26 mouse cellular contexts compared by ENCODE assay signal in genomic region chr16:10253993-10254392, GRCm38 (mm10). TPM values are rescaled to one million over a fixed set of nuclear protein-coding genes. Genes with fewer than 3 reads are reported as not detected.
A peak's percentile ranks its signal among the peaks of the same experiment; 100 is the strongest.
DNase-seq lines count a peak whose midpoint lies in the region; ATAC-seq and TF ChIP-seq lines count a peak whose summit lies in the region.
"Had no signal": no experiment of that assay in that cellular context is flagged by ENCODE, and none has a peak within 500 bp of the region (broad histone marks: within the 10 kb centered on the region; RNA-seq: fewer than 3 reads in every experiment).

No protein-coding gene starts in this region.

- WGBS in forebrain, embryonic 14.5 days, result 7% methylated on average over 1 of the region's 1 CpGs
- 17% methylated on average over 1 of the region's 1 CpGs for WGBS in forebrain, embryonic 15.5 days
- WGBS in midbrain, postnatal 0 days, result 29% methylated on average over 1 of the region's 1 CpGs
- 18% methylated on average over 1 of the region's 1 CpGs for WGBS in midbrain, embryonic 15.5 days

- no peaks in the 10 kb centered on the region for H3K27me3 ChIP-seq in forebrain, embryonic 14.5 days (replicated peaks; ENCODE audit: control insufficient read depth, insufficient read depth, low read length)
- H3K27me3 ChIP-seq in forebrain, embryonic 15.5 days, result no peaks in the 10 kb centered on the region
- no peaks in the 10 kb centered on the region for H3K27me3 ChIP-seq in midbrain, postnatal 0 days (ENCODE audit: insufficient read depth, low read length)
- no peaks in the 10 kb centered on the region for H3K27me3 ChIP-seq in midbrain, embryonic 15.5 days (replicated peaks)
- H3K27me3 ChIP-seq: hindbrain, embryonic 12.5 days; liver, embryonic 15.5 days; lung, embryonic 15.5 days had no signal

- H3K4me2 ChIP-seq in forebrain, embryonic 14.5 days (ENCODE audit: low read length), result no peak overlapping the region
- H3K4me2 ChIP-seq in forebrain, embryonic 15.5 days (replicated peaks), result no peak overlapping the region
- no peak overlapping the region for H3K4me2 ChIP-seq in midbrain, postnatal 0 days (ENCODE audit: low read depth, low read length, poor library complexity, severe bottlenecking)
- H3K4me2 ChIP-seq in midbrain, embryonic 15.5 days, result no peak overlapping the region
- H3K4me2 ChIP-seq: hindbrain, embryonic 12.5 days; liver, embryonic 15.5 days; lung, embryonic 15.5 days had no signal

- TF ChIP-seq CTCF in midbrain, postnatal 0 days (IDR thresholded peaks at IDR 0.05), result no peak

- H3K9ac ChIP-seq in forebrain, embryonic 14.5 days (ENCODE audit: low read length), result no peak overlapping the region
- no peak overlapping the region for H3K9ac ChIP-seq in forebrain, embryonic 15.5 days (replicated peaks)
- no peak overlapping the region for H3K9ac ChIP-seq in midbrain, postnatal 0 days (replicated peaks; ENCODE audit: low read length, poor library complexity, severe bottlenecking)
- no peak overlapping the region for H3K9ac ChIP-seq in midbrain, embryonic 15.5 days
- H3K9ac ChIP-seq: hindbrain, embryonic 12.5 days; liver, embryonic 15.5 days; lung, embryonic 15.5 days had no signal

- H3K9me3 ChIP-seq in forebrain, embryonic 14.5 days (replicated peaks; ENCODE audit: control insufficient read depth, low read length), result no peaks in the 10 kb centered on the region
- H3K9me3 ChIP-seq in forebrain, embryonic 15.5 days, result no peaks in the 10 kb centered on the region
- H3K9me3 ChIP-seq in midbrain, postnatal 0 days (ENCODE audit: low read length), result no peaks in the 10 kb centered on the region
- H3K9me3 ChIP-seq in midbrain, embryonic 15.5 days, result no peaks in the 10 kb centered on the region
- H3K9me3 ChIP-seq: embryonic facial prominence, embryonic 10.5 days; heart, embryonic 10.5 days; hindbrain, embryonic 12.5 days; limb, embryonic 10.5 days; liver, embryonic 15.5 days; lung, embryonic 15.5 days had no signal

- DNase-seq in forebrain, embryonic 14.5 days (ENCODE audit: low spot score), result peak; percentile 1
- peak; percentile 19 for DNase-seq in midbrain, postnatal 0 days (ENCODE audit: low spot score)
- peak; percentile 58 for DNase-seq in ZHBTc4 (ENCODE audit: low read depth, low spot score)
- peak; percentile 16 for DNase-seq in mesoderm, embryonic 11.5 days (ENCODE audit: low read depth, low spot score)
- no peak for DNase-seq in layer of hippocampus, postnatal 14 days (ENCODE audit: low spot score in 2 of 2)
- DNase-seq in kidney, postnatal 25 days, result no peak
- DNase-seq: adrenal gland, adult 8-10 months; cerebellum, adult 18-20 months; cerebellum, postnatal 14 days; kidney, adult 2 months; liver; lung, postnatal 4 days; right cerebral cortex, postnatal 25 days; thymus, adult 18-20 months; thymus, postnatal 4 days had no signal

- ATAC-seq in forebrain, embryonic 14.5 days, result no peak
- no peak for ATAC-seq in forebrain, embryonic 15.5 days (replicated peaks)
- no peak for ATAC-seq in midbrain, postnatal 0 days (ENCODE audit: low FRiP score)
- no peak for ATAC-seq in midbrain, embryonic 15.5 days (replicated peaks)
- ATAC-seq: inflammation-experienced regulatory T-cells, adult 6 months had no signal

- H3K36me3 ChIP-seq in forebrain, embryonic 14.5 days (ENCODE audit: control insufficient read depth, insufficient read depth, low read length), result no peaks in the 10 kb centered on the region
- H3K36me3 ChIP-seq in forebrain, embryonic 15.5 days, result no peaks in the 10 kb centered on the region
- H3K36me3 ChIP-seq in midbrain, postnatal 0 days (ENCODE audit: insufficient read depth, low read length), result no peaks in the 10 kb centered on the region
- no peaks in the 10 kb centered on the region for H3K36me3 ChIP-seq in midbrain, embryonic 15.5 days (replicated peaks)
- H3K36me3 ChIP-seq: embryonic facial prominence, embryonic 10.5 days; heart, embryonic 10.5 days; hindbrain, embryonic 12.5 days; limb, embryonic 10.5 days; liver, embryonic 15.5 days; lung, embryonic 15.5 days had no signal

- H3K27ac ChIP-seq in forebrain, embryonic 14.5 days (ENCODE audit: low read depth, low read length), result no peak overlapping the region
- no peak overlapping the region for H3K27ac ChIP-seq in forebrain, embryonic 15.5 days (replicated peaks)
- H3K27ac ChIP-seq in midbrain, postnatal 0 days (ENCODE audit: low read depth, low read length), result no peak overlapping the region
- no peak overlapping the region for H3K27ac ChIP-seq in midbrain, embryonic 15.5 days
- H3K27ac ChIP-seq: embryonic facial prominence, embryonic 10.5 days; heart, embryonic 10.5 days; hindbrain, embryonic 12.5 days; kidney, postnatal 0 days; limb, embryonic 10.5 days; liver, embryonic 15.5 days; lung, embryonic 15.5 days had no signal

- no peak overlapping the region for H3K4me3 ChIP-seq in forebrain, embryonic 14.5 days (ENCODE audit: low read depth, low read length)
- H3K4me3 ChIP-seq in forebrain, embryonic 15.5 days, result no peak overlapping the region
- no peak overlapping the region for H3K4me3 ChIP-seq in midbrain, postnatal 0 days (ENCODE audit: low read depth, low read length)
- H3K4me3 ChIP-seq in midbrain, embryonic 15.5 days, result no peak overlapping the region
- H3K4me3 ChIP-seq: embryonic facial prominence, embryonic 10.5 days; heart, embryonic 10.5 days; hindbrain, embryonic 12.5 days; limb, embryonic 10.5 days; liver, embryonic 15.5 days; lung, embryonic 15.5 days had no signal

- H3K4me1 ChIP-seq in forebrain, embryonic 14.5 days (ENCODE audit: control insufficient read depth, insufficient read depth, low read length), result no peaks in the 10 kb centered on the region
- H3K4me1 ChIP-seq in forebrain, embryonic 15.5 days, result peaks cover 3% of the 10 kb centered on the region; the same call in 1 of the 2 replicates
- no peaks in the 10 kb centered on the region for H3K4me1 ChIP-seq in midbrain, postnatal 0 days (ENCODE audit: insufficient read depth, low read length)
- H3K4me1 ChIP-seq in midbrain, embryonic 15.5 days, result no peaks in the 10 kb centered on the region
- H3K4me1 ChIP-seq: embryonic facial prominence, embryonic 10.5 days; heart, embryonic 10.5 days; hindbrain, embryonic 12.5 days; limb, embryonic 10.5 days; liver, embryonic 15.5 days; lung, embryonic 15.5 days had no signal

RNA-seq across cellular contexts. Expression of gene Emp2, which starts 59.8 kb away (rescaled TPM):
- polyA plus RNA-seq in forebrain, embryonic 14.5 days (2014; fragmentation: Nextera tagmentation; extraction: Ambion mirVana), result 3.4 and 5.1 TPM in 2 replicates
- 5.9 and 7.2 TPM in 2 replicates for polyA plus RNA-seq in forebrain, embryonic 15.5 days (2015; fragmentation: Nextera tagmentation; extraction: Ambion mirVana)
- 18.0 and 18.9 TPM in 2 replicates for total RNA-seq in midbrain, postnatal 0 days (2014; rRNA removed)
- 21.3 and 21.9 TPM in 2 replicates for polyA plus RNA-seq in midbrain, postnatal 0 days (2015; fragmentation: Nextera tagmentation; extraction: Ambion mirVana)
- 10.7 and 11.0 TPM in 2 replicates for polyA plus RNA-seq in midbrain, embryonic 15.5 days (2015; fragmentation: Nextera tagmentation; extraction: Ambion mirVana)
- 10 to 100 TPM; 25.0 to 30.9 TPM for total RNA-seq in layer of hippocampus, postnatal 14 days (2021)
- total RNA-seq: megakaryocyte-erythroid progenitor cell, adult 5-6 weeks had no signal

Comparison
In these comparisons a context has a peak if more than half of its experiments do, and no peak if none do; other contexts are left out.
1. DNase-seq: peak in forebrain, embryonic 14.5 days (single experiment), midbrain, postnatal 0 days (single experiment), ZHBTc4 (single experiment) and mesoderm, embryonic 11.5 days (single experiment); none in layer of hippocampus, postnatal 14 days (0 of 2) and kidney, postnatal 25 days (0 of 2).